Mouse (Mus musculus): ENCODE measurements around the gene B4galt5. TPM values are rescaled to one million over a fixed set of nuclear protein-coding genes. Genes with fewer than 3 reads are reported as not detected.

Gene B4galt5
- total and polyA plus RNA-seq, 3 experiments, result 4.6 to 34.4 (median 6.5) TPM

DNA sequence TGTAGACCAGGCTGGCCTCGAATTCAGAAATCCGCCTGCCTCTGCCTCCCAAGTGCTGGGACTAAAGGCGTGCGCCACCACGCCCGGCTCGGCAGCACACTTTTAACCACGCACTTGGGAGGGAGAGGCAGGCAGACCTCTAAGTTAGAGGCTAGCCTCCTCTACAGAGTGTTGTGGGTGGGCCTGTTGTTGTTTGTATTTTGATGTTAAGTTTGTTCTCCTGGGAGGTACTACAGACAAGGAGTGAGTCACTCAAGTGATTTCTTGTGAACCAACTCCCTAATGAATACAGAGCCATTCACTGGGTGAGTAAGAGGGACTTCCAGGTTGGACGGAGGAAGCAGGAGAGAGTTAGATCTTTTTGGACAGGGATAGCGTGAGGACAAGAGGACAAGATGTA is 82.8 kb downstream of the B4galt5 start:
- no peak for DNase-seq (ENCODE audit: low read depth, low spot score)
- no peak overlapping the region for H3K4me3 ChIP-seq (ENCODE audit: control insufficient read depth in 1 of 2, insufficient read depth in 1 of 2, low read depth in 2 of 2, low read length in 2 of 2)
- TF ChIP-seq UBTF (IDR thresholded peaks at IDR 0.05; ENCODE audit: borderline replicate concordance, insufficient read depth, low read depth, low read length) (no peak), KAT2A (conservative IDR thresholded peaks at IDR 0.05; ENCODE audit: low read depth, low read length) (no peak), NRF1 (IDR thresholded peaks at IDR 0.05; ENCODE audit: insufficient read depth, low read depth, low read length, poor library complexity, severe bottlenecking) (no peak), CHD2 (IDR thresholded peaks at IDR 0.05; ENCODE audit: low read length) (no peak), CTCF (IDR thresholded peaks at IDR 0.05 in 2 of 3, conservative IDR thresholded peaks at IDR 0.05 in 1 of 3; ENCODE audit: control insufficient read depth in 1 of 3, insufficient read depth in 1 of 3, low read depth in 2 of 3, low read length in 3 of 3, poor library complexity in 1 of 3, severe bottlenecking in 1 of 3) (no peak), GATA1 (IDR thresholded peaks at IDR 0.05; ENCODE audit: low read depth, low read length) (no peak), SIN3A (IDR thresholded peaks at IDR 0.05; ENCODE audit: low read length) (no peak), BHLHE40 (IDR thresholded peaks at IDR 0.05; ENCODE audit: borderline replicate concordance, low read depth, low read length) (no peak), MAX (IDR thresholded peaks at IDR 0.05; ENCODE audit: low read length) (no peak)
- H3K9ac ChIP-seq (ENCODE audit: control insufficient read depth, low read depth, low read length, poor library complexity, severe bottlenecking), result no peak overlapping the region
- H3K4me1 ChIP-seq (ENCODE audit: control insufficient read depth in 1 of 2, insufficient read depth in 2 of 2, low read length in 2 of 2), result no peaks in the 10 kb centered on the region
- no peaks in the 10 kb centered on the region for H3K36me3 ChIP-seq (ENCODE audit: control insufficient read depth in 1 of 2, insufficient read depth in 2 of 2, low read length in 2 of 2)
- H3K9me3 ChIP-seq (replicated peaks; ENCODE audit: insufficient read depth, low read length), result no peaks in the 10 kb centered on the region
- H3K27ac ChIP-seq (ENCODE audit: control insufficient read depth, low read depth, low read length), result no peak overlapping the region
- no peaks in the 10 kb centered on the region for H3K27me3 ChIP-seq (ENCODE audit: control insufficient read depth in 1 of 2, insufficient read depth in 2 of 2, low read length in 2 of 2)
- no peaks in the 10 kb centered on the region for H3K79me2 ChIP-seq (ENCODE audit: control insufficient read depth, insufficient read depth, low read length, poor library complexity)

DNA sequence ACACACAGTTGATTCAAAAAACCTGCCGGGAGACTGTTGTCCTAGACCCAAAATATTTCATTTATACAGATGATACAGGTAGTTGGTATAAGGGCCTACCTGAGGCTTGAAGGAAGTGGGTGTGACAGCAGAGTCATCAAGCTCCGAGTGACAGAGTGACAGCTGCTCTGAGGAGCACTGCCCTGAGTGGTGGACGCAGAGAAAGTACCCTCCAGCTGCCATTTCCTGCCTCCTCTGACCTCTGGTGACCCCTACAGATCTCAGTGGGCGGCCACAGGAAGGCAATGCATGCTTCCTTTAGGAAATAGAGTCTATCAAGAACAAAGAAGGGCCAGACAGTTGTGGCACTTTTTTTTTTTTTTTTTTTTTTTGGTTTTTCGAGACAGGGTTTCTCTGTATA is 83.2 kb downstream of the B4galt5 start:
- no peak for DNase-seq (ENCODE audit: low read depth, low spot score)
- Histone ChIP-seq H3K79me2 (ENCODE audit: control insufficient read depth, insufficient read depth, low read length, poor library complexity) (no peaks in the 10 kb centered on the region), H3K36me3 (ENCODE audit: control insufficient read depth in 1 of 2, insufficient read depth in 2 of 2, low read length in 2 of 2) (no peaks in the 10 kb centered on the region), H3K4me1 (ENCODE audit: control insufficient read depth in 1 of 2, insufficient read depth in 2 of 2, low read length in 2 of 2) (no peaks in the 10 kb centered on the region), H3K27me3 (ENCODE audit: control insufficient read depth in 1 of 2, insufficient read depth in 2 of 2, low read length in 2 of 2) (no peaks in the 10 kb centered on the region), H3K27ac (ENCODE audit: control insufficient read depth, low read depth, low read length) (no peak overlapping the region), H3K9ac (ENCODE audit: control insufficient read depth, low read depth, low read length, poor library complexity, severe bottlenecking) (no peak overlapping the region), H3K4me3 (ENCODE audit: control insufficient read depth in 1 of 2, insufficient read depth in 1 of 2, low read depth in 2 of 2, low read length in 2 of 2) (no peak overlapping the region), H3K9me3 (replicated peaks; ENCODE audit: insufficient read depth, low read length) (no peaks in the 10 kb centered on the region)
- TF ChIP-seq CTCF (IDR thresholded peaks at IDR 0.05 in 2 of 3, conservative IDR thresholded peaks at IDR 0.05 in 1 of 3; ENCODE audit: control insufficient read depth in 1 of 3, insufficient read depth in 1 of 3, low read depth in 2 of 3, low read length in 3 of 3, poor library complexity in 1 of 3, severe bottlenecking in 1 of 3) (no peak), MYB (IDR thresholded peaks at IDR 0.05; ENCODE audit: low read depth, low read length) (no peak), SMC3 (IDR thresholded peaks at IDR 0.05; ENCODE audit: low read depth, low read length) (no peak), MEF2A (IDR thresholded peaks at IDR 0.05; ENCODE audit: extremely low read depth, insufficient replicate concordance, low read depth, low read length, poor library complexity, severe bottlenecking) (no peak), GATA1 (IDR thresholded peaks at IDR 0.05; ENCODE audit: low read depth, low read length) (no peak), POLR2AphosphoS2 (IDR thresholded peaks at IDR 0.05; ENCODE audit: low read length) (no peak), ZNF384 (IDR thresholded peaks at IDR 0.05; ENCODE audit: low read depth, low read length) (no peak), MYC (IDR thresholded peaks at IDR 0.05; ENCODE audit: low read depth, low read length) (no peak)
